Mouse (Mus musculus) intestine, embryonic 15.5 days (tissue): ENCODE measurements around the gene St6galnac5. TPM values are rescaled to one million over a fixed set of nuclear protein-coding genes. Genes with fewer than 3 reads are reported as not detected.

Source experiments
- ATAC-seq: fragments of 200-750 bp; cut with Nextera tagmentation; 2 replicates; pipeline ENCODE4 v1.8.0; 2017; ENCODE audit warnings: moderate TSS enrichment, moderate library complexity
- H3K27ac ChIP-seq: fragments of 300-500 bp; sonication (generic); 2 replicates; pipeline ENCODE4 v1.5.1; 2015; ENCODE audit warnings: mild to moderate bottlenecking, inconsistent platforms
- H3K27me3 ChIP-seq: fragments of 300-500 bp; sonication (generic); replicated peaks from 2 replicates; pipeline ENCODE4 v1.6.1; 2015; ENCODE audit warnings: inconsistent platforms
- H3K36me3 ChIP-seq: fragments of 300-500 bp; sonication (generic); 2 replicates; pipeline ENCODE4 v1.6.1; 2015; ENCODE audit warnings: inconsistent platforms
- H3K4me1 ChIP-seq: fragments of 300-500 bp; sonication (generic); replicated peaks from 2 replicates; pipeline ENCODE4 v1.6.1; 2015; ENCODE audit warnings: inconsistent platforms
- H3K4me2 ChIP-seq: fragments of 300-500 bp; sonication (generic); replicated peaks from 2 replicates; pipeline ENCODE4 v1.6.1; 2015; ENCODE audit warnings: mild to moderate bottlenecking, inconsistent platforms
- H3K4me3 ChIP-seq: fragments of 300-500 bp; sonication (generic); replicated peaks from 2 replicates; pipeline ENCODE4 v1.5.1; 2015; ENCODE audit warnings: inconsistent platforms
- H3K9ac ChIP-seq: fragments of 300-500 bp; sonication (generic); 2 replicates; pipeline ENCODE4 v1.6.1; 2015; ENCODE audit warnings: inconsistent platforms
- H3K9me3 ChIP-seq: fragments of 300-500 bp; sonication (generic); 2 replicates; pipeline ENCODE4 v1.6.1; 2016; ENCODE audit warnings: inconsistent platforms
- WGBS: fragments of 180-500 bp; shearing (Covaris S2); methylation state at CpG from one replicate; pipeline ENCODE4 v1.1.7; 2015; 5-methylcytosine and 5-hydroxymethylcytosine counted together
- polyA plus RNA-seq: library from polyadenylated mRNA; unstranded; fragments of >200 nt; fragmentation: Nextera tagmentation; extraction: Ambion mirVana; gene quantifications from 2 replicates; pipeline ENCODE4 v1.2.1, GENCODE M21; 2015

Gene St6galnac5
- polyA plus RNA-seq, 1 experiment from 2014 or later = 0.40 TPM

GRCm38 (mm10) chr3:152874431-152875355 is 107.4 kb downstream of the St6galnac5 start:
- no peak overlapping the region for H3K4me2 ChIP-seq
- WGBS = 92% methylated on average over 17 of the region's 17 CpGs
- H3K9ac ChIP-seq = no peak overlapping the region
- H3K36me3 ChIP-seq = no peaks in the 10 kb centered on the region
- no peak overlapping the region for H3K4me3 ChIP-seq
- H3K27me3 ChIP-seq = no peaks in the 10 kb centered on the region
- H3K27ac ChIP-seq = no peak overlapping the region
- no peak for ATAC-seq
- H3K9me3 ChIP-seq = no peaks in the 10 kb centered on the region
- no peaks in the 10 kb centered on the region for H3K4me1 ChIP-seq

- no peak overlapping the region for H3K9ac ChIP-seq
- no peaks in the 10 kb centered on the region for H3K27me3 ChIP-seq
- no peak overlapping the region for H3K27ac ChIP-seq
- no peaks in the 10 kb centered on the region for H3K9me3 ChIP-seq
- no peaks in the 10 kb centered on the region for H3K36me3 ChIP-seq
- ATAC-seq = no peak
- no peak overlapping the region for H3K4me3 ChIP-seq
- WGBS = 61% methylated on average over 6 of the region's 6 CpGs
- H3K4me1 ChIP-seq = no peaks in the 10 kb centered on the region
- no peak overlapping the region for H3K4me2 ChIP-seq
Observed at GRCm38 (mm10) chr3:152872596-152872995, 109.5 kb downstream of the St6galnac5 start.

DNA sequence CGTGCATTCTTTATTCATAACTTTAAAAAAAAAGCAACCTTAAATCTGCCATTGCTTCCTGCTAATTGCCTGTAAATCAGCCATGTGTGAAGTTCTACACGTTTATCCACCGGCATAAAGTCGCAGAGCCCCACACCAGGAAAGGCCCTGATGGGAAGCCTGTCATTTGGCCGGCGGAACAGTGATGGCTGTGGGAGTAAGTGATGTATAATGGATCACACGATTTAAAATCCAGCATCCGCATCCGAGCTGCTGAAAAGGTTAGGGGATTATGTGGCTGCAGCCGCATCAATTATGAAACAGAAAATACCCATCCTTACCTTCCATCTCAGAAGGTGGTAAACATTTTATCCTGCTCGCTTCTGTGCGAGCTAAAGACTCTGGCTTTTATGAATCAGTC is 110.0 kb downstream of the St6galnac5 start:
- ATAC-seq = no peak
- Histone ChIP-seq H3K27ac (no peak overlapping the region), H3K4me2 (no peak overlapping the region), H3K9ac (no peak overlapping the region), H3K27me3 (no peaks in the 10 kb centered on the region), H3K4me3 (no peak overlapping the region), H3K4me1 (no peaks in the 10 kb centered on the region), H3K36me3 (no peaks in the 10 kb centered on the region), H3K9me3 (no peaks in the 10 kb centered on the region)
- 82% methylated on average over 12 of the region's 12 CpGs for WGBS

GRCm38 (mm10) chr3:152867654-152868525 is 114.2 kb downstream of the St6galnac5 start:
- H3K27ac ChIP-seq = no peak overlapping the region
- H3K4me1 ChIP-seq = no peaks in the 10 kb centered on the region
- H3K9ac ChIP-seq = no peak overlapping the region
- no peak for ATAC-seq
- H3K27me3 ChIP-seq = no peaks in the 10 kb centered on the region
- H3K4me3 ChIP-seq = no peak overlapping the region
- 72% methylated on average over 12 of the region's 12 CpGs for WGBS
- H3K36me3 ChIP-seq = no peaks in the 10 kb centered on the region
- H3K4me2 ChIP-seq = no peak overlapping the region
- no peaks in the 10 kb centered on the region for H3K9me3 ChIP-seq

DNA sequence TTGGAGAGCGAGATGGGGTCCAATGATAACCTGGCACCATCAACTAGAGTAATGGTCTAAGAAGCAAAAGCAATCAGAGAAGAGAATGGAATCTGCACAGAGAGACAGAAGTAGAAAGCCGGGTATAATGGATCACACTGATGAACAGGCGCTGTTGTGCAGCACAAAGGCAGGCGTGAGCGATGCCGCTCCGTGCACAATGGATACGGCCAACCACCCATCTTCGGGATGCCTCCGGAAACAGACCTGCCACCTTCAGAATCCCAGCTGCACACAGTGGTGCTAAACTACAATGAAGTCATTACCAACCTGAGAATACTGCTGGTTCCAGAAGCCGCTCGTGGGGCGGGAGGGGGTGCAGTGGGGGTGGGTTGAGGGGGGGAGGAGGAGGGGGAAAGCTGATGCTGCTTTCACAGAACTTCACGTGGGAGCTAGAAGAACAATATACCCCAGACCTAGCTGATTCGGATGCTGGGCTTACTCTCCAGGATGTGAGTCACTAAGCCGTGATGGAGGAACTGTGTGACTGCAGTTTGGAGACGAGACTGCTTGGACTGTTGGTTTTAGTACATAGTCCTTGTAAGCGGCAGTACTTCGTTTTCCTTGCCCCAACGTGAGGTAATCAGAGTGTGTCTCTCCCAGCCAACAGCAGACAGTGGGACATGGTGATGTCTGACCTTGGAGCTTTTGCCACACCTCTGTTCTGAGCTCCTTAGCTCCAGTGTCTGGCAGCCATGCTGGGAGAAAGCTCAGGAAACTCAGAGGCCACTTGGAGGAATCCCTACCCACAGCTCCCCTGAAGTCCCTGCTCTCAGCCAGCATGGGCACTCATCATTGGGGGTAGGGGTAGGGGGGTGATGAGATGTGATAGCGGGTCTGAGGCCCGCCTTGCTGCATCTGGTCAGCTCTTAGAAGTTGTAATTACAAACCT is 115.7 kb downstream of the St6galnac5 start:
- Histone ChIP-seq H3K4me3 (no peak overlapping the region), H3K36me3 (no peaks in the 10 kb centered on the region), H3K4me2 (no peak overlapping the region), H3K4me1 (no peaks in the 10 kb centered on the region), H3K9me3 (no peaks in the 10 kb centered on the region), H3K27me3 (no peaks in the 10 kb centered on the region), H3K9ac (no peak overlapping the region), H3K27ac (no peak overlapping the region)
- no peak for ATAC-seq
- 86% methylated on average over 21 of the region's 22 CpGs for WGBS

DNA sequence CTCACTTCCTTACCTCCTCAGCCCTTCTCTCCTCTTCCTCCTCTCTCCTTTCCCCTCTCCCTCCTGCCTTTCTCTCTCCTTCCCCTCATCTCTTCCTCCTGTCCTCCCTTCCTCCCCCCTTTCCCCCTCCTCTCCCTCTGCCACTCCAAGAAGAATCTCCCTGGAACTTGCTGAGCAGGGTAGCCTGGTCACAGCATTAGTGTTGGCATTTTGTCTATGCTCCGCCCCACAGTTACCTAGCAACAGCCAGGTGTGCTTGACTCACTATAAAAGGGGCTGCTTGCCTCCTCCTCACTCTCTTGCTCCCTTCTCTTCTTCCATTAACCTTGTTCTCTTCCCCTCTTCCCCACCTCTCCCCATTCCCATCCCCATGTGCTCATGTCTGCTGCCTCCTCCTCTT is 120.1 kb downstream of the St6galnac5 start:
- ATAC-seq = no peak

DNA sequence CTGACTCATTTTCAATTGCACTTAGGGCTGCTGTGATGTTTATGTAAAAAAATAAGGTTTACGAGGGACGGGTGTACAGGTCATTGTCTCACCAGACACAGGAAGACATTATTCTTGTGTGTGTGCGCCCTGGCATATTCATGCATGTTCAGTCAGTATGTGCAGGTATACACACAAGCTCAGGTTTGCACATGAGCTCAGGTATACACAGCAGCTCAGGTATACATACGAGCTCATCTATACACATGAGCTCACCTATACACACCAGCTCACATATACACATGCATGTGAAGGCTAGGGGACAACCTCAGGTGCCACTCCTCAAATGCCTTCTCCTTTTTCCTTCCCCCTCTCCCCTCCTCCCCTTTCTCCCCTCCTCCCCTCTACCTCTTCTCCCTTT is 120.6 kb downstream of the St6galnac5 start:
- ATAC-seq = no peak
- Histone ChIP-seq H3K4me2 (no peak overlapping the region), H3K27ac (no peak overlapping the region), H3K4me3 (no peak overlapping the region), H3K4me1 (no peaks in the 10 kb centered on the region), H3K36me3 (no peaks in the 10 kb centered on the region), H3K9me3 (no peaks in the 10 kb centered on the region), H3K27me3 (no peaks in the 10 kb centered on the region), H3K9ac (no peak overlapping the region)
- 55% methylated on average over 4 of the region's 4 CpGs for WGBS

More for the DNA sequence above, 120.1 kb downstream of the St6galnac5 start:
- Histone ChIP-seq H3K9me3 (no peaks in the 10 kb centered on the region), H3K4me2 (no peak overlapping the region), H3K9ac (no peak overlapping the region), H3K27ac (no peak overlapping the region), H3K36me3 (no peaks in the 10 kb centered on the region), H3K4me3 (no peak overlapping the region), H3K27me3 (no peaks in the 10 kb centered on the region), H3K4me1 (no peaks in the 10 kb centered on the region)
- 74% methylated on average over 1 of the region's 1 CpGs for WGBS

DNA sequence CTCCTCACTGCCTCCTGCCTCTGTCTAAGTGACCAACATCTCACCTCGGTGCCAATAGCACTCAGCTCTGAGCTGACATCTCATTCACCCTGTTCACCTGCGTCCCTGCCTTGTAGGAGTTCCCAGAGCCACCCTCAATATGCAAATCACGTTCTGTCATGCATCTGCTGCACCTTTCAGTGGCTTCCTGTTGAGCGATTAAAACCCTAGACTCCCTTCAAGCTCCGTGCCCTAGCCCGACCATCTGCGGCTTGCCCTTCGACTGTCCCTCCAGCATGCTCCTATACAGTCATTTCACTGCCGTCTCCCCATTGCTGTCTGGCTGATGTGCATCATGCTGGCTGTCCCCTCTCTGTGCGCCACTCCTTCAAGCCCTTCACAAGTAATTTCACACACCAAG is 126.0 kb downstream of the St6galnac5 start:
- no peak for ATAC-seq
- Histone ChIP-seq H3K27ac (no peak overlapping the region), H3K9ac (no peak overlapping the region), H3K9me3 (no peaks in the 10 kb centered on the region), H3K36me3 (no peaks in the 10 kb centered on the region), H3K4me2 (no peak overlapping the region), H3K4me1 (0 out of 2 replicates have a peak, but pooled peaks cover 2% of the 10 kb centered on the region), H3K27me3 (no peaks in the 10 kb centered on the region), H3K4me3 (no peak overlapping the region)
- 68% methylated on average over 10 of the region's 10 CpGs for WGBS

GRCm38 (mm10) chr3:152855006-152855614 is 126.9 kb downstream of the St6galnac5 start:
- H3K9ac ChIP-seq = no peak overlapping the region
- no peak overlapping the region for H3K4me3 ChIP-seq
- 0 out of 2 replicates have a peak, but pooled peaks cover 2% of the 10 kb centered on the region for H3K4me1 ChIP-seq
- H3K27ac ChIP-seq = no peak overlapping the region
- 43% methylated on average over 12 of the region's 12 CpGs for WGBS
- H3K9me3 ChIP-seq = no peaks in the 10 kb centered on the region
- ATAC-seq = no peak
- no peak overlapping the region for H3K4me2 ChIP-seq
- H3K36me3 ChIP-seq = no peaks in the 10 kb centered on the region
- H3K27me3 ChIP-seq = no peaks in the 10 kb centered on the region

- Histone ChIP-seq H3K27me3 (no peaks in the 10 kb centered on the region), H3K4me2 (no peak overlapping the region)
- no peak for ATAC-seq
Observed at GRCm38 (mm10) chr3:152843925-152844324, 138.1 kb downstream of the St6galnac5 start.

GRCm38 (mm10) chr3:152842648-152843047 is 139.4 kb downstream of the St6galnac5 start:
- Histone ChIP-seq H3K9ac (no peak overlapping the region), H3K9me3 (no peaks in the 10 kb centered on the region), H3K36me3 (no peaks in the 10 kb centered on the region), H3K27ac (no peak overlapping the region), H3K27me3 (no peaks in the 10 kb centered on the region), H3K4me3 (no peak overlapping the region), H3K4me2 (no peak overlapping the region), H3K4me1 (no peaks in the 10 kb centered on the region)
- 76% methylated on average over 3 of the region's 3 CpGs for WGBS
- no peak for ATAC-seq

More at GRCm38 (mm10) chr3:152843925-152844324, 138.1 kb downstream of the St6galnac5 start:
- no peaks in the 10 kb centered on the region for H3K9me3 ChIP-seq
- no peak overlapping the region for H3K27ac ChIP-seq
- H3K4me1 ChIP-seq = no peaks in the 10 kb centered on the region
- no peak overlapping the region for H3K9ac ChIP-seq
- no peak overlapping the region for H3K4me3 ChIP-seq
- no peaks in the 10 kb centered on the region for H3K36me3 ChIP-seq
